Mouse (Mus musculus) kidney, adult 2 months (tissue): Measurements from ENCODE around the gene Zic4.

Experiments used
- CTCF ChIP-seq: fragments of 200-500 bp; conservative IDR thresholded peaks from 2 replicates; pipeline ENCODE4 v1.5.1; 2011; ENCODE audit warnings: low read depth, mild to moderate bottlenecking, control low read depth, low read length, moderate library complexity, mixed read lengths; ENCODE audit not compliant: insufficient read depth, insufficient read length
- POLR2A ChIP-seq: fragments of 200-500 bp; IDR thresholded peaks from one replicate; pipeline ENCODE4 v1.6.1; 2011; ENCODE audit warnings: low read depth, low read length, control low read depth

GRCm38 (mm10) chr9:91370191-91370708 lies 8.0 kb downstream of the Zic4 start:
- no peak for TF ChIP-seq POLR2A
- no peak for TF ChIP-seq CTCF
